Mouse (Mus musculus) cerebellum, postnatal 25 days (tissue): ENCODE measurements at regions not wholly inside any gene's neighbourhood (a gene's known extent, or its start where the extent isn't known, plus 50 kb on each side); places are given as distances from the start of the nearest gene placed in this dataset.

ENCODE experiments used
- DNase-seq, 2 experiments: peaks; one replicate each; pipeline ENCODE4 v3.0.0; 2021; ENCODE audit warnings: mixed read lengths in 2 of 2

DNA sequence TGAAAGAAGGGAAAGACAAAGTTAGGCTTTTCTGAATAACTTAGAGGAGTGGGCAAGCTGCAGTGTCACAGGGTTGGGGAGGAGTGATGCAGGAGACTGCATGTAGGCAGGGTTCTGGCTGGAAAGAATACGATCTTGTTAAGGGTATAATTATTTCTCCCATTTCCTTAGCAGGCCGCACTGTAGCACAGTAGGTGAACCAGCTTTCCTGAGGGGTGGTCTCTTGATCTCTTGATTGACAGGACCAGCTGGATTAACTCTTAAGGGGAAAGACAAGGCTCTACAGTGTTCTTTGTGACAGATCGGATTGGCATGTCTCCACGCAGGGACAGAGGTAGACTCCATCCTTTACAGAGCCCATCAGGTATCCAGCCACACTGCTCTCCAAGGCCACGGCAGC is 54.5 kb upstream of the Meis1 start:
- DNase-seq = no peak

DNA sequence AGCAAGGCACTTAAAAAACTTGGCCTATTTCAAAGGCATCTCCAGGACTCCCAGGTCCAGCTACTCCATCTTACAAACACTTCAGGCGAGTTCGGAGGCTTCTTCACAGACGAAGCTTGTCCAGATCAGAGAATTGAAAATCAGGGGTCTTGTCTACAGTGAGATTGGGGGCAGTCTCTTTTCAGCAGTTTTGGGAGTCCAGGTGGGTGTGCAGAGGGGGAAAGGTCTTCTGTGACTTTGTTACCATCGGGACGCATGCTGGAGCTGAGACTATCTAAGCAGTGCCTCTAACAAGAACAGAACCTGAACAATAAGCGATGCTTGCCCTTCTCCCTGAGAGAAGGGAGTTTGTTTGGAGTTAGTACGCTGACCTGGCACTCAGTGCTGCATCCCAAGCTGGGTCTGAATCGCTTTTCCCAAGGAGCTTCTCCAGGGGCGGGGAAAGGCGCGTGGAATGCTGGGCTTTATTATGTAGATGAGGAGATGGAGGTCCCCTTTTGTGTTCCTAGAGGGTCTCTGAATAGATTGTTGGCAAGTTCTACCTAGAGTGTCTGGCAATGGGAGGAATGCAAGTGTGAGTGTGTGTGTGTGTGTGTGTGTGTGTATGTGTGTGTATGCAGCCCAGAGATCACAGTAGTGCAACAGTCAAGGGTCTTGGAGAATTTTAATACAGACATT is 55.2 kb upstream of the Meis1 start:
- no peak for DNase-seq

DNA sequence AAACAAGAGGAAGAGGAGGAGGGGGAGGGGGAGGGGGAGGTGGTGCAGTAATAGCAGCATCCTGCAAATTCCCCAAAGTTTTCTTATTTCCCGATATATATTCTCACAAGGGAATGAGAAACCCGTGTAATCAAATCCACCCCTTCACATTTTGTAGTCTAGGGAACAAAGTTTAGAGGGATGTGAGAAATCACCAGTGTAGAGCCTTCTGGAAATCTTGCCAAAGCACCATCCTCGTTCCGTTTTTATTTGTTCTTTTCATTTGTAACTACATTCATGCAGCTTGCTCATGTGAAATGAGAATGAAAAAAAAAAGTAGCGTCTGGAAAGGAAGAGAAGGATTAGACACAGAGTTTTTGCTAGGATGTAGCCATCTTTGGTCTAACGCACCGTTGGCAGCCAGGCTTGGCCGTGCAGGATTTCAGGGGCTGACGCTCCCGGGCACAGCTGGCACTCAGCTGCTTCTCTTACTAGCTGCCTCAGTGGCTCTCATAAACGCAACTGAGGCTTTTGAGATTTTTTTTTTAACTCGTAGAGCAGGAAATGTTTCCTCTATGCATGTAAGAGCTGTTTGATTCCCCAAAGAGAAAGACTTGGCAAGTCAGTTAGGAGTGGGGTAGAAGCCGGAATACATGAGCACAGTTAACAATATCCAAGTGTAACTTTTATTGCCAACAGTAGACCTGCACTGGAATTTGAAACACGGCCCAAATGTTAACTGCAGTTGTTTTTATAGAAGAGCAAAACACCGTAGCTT is 72.5 kb upstream of the Meis1 start:
- no peak for DNase-seq

DNA sequence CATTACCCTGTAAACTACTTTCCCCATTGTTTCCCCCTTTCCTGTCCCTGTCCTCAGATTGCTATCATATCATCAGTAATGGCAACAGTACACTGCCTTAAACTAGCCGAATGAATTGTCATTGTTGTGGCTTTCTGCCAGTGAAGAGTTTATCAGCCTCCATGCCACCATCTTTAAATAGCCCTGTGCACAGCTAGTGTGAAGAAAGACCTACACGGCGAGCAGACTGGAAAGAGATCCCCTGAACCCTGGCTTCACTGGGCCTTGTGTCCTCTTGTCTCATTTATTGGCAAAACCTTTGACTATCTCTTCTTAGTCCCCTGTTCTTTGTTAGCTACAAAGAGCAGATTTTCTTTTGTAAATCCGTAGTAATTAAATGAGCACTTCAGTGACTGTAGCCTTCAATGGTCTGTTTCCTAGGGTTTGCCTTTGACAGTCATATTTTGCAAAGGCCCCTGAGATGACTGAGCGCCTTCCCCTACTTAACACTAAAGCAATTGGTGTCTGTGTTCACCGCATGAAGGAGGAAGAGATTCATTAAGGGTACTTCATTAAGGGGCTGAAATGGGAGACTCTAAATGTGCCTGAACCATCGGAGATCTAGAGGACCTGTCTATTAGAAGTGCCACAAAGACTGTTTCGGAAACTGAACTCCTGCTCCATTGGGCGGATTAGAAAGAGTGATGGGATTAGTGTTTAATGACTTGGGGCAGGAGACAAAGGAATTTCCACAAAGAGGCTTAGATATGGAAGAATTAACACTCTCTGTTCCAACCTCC is 74.4 kb upstream of the Meis1 start:
- DNase-seq = no peak

DNA sequence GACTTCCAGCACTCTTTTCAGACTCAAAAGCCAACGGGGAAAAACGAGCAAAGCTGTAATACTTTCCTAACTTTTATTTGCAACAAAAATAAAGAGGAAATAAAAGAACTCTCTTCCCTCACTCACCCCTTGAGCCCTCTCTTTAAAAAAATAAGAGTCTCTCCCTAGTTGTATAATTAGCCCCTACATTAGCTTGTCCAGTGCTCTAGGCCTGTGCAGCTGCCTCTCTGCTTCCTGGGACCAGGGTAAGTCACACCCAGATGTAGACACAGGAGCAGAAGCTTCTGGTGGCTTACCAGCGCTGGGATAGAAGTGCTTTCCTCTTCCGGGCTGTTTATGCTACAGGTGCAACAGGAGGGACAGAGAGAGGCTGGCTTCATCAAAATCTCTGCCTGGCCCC is 75.0 kb upstream of the Meis1 start:
- no peak for DNase-seq

DNA sequence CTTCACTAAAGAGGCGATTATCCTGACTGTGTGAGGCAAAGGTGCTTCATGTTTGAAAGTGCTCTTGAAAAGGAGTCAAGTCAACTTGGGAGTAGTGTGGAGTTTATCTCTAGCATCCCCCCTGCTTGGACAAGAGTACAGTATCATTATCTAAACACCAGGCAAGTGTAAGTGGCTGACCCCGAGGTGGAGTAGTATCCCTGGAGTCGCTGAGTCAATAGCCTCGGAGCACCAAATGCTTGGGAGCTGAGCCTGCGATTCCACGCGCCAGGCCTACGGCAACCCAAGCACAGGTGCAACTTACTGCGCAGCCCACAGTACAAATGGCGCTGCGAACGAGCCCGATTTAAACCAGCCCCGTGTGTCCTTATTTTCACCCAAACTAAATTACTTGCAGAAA is 75.4 kb upstream of the Meis1 start:
- DNase-seq = no peak

DNA sequence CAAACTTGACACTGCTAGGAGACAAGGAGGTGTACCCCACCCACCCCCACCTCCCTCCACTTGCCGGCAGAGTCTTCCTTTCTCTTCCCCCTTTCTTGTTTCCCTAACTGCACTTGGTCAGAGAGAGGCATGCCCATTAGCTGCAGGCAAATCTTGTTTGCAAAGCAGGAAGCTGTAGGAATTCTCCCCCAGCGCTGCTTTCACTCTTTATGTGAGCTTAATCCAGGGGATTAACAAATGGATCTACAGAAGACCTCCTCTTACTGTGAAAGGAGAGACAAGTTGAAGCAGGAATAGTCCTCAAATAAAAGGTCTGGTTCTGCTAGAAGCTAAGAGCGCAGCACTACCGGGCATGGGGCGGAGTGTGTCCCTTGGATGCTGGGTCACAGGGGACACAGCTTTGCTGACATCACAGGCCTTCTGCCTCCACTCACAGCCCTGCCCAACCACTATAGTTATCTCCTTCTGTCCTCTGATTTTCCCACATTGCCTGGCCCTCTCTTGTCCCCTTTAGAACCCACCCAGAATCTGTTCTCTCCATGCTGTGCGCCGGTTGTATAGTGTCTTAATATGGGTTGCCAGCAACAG is 84.3 kb upstream of the Meis1 start:
- no peak for DNase-seq

DNA sequence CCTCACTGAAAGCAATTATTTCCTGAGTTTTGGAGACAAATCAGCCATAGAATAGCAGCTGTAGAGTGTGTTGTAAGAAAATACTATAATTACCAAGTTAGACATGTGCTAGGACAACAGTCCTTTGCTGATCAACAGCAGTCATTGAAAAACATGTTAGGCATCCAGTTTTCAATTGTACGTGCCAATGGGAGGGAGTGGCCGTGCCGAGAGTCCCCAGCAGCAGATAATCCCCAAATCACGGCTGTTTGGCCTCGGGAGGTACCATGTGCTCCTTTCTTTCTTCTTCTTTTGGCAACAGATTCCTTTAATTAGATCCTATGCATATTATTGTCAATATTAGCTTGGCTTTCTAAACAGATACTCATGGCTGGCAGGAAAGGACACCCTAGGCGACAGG is 88.4 kb upstream of the Meis1 start:
- no peak for DNase-seq

DNA sequence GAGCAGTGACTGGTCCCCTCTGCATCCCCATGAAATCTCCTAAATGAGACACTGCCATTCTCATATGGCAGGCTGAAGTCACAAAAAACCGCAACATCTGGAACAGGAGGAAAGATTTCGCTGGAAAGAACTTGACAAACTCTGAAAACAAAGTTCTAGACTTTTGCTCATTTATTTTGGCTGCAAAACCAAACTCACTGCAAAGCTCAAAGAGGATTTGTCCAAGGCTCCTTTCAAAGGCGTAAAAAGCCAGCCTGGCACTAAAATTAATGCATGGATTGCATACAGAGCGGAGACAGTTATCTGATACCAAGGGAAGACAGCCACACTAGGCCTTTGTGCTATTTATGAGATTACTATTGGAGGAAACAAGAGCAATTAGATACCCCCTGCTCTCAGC is 90.3 kb upstream of the Meis1 start:
- no peak for DNase-seq

DNA sequence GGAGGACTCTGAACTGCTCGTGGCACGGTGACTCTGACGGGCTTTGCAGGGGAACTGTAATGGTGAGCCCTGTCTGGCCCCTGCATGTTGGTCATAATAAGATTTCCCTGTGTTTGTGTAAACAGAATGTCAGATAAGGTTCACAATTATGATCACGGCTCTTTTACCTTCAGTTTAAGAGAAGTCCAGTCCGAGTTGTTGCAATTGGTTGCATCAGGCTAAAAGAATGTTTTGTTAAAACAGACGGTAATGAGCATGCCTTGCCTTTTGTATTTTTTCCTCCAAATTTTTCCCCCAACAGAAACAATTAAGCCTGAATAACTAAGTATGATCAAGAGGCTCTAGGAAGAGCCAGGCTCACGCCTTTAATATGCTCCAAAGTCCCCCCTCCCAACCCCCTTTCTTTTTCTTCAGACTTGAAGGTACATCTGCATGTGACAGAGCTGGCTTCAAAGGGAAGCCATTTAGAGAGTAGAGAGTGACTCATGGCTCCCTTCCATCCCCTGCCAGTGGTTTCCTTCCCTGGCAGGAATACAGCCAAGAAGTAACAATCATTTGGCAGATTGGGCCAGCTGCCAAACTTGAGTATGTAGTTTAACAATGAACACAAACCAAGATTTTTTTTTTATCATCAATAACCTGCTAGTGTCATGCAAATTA is 93.3 kb upstream of the Meis1 start:
- DNase-seq = no peak

DNA sequence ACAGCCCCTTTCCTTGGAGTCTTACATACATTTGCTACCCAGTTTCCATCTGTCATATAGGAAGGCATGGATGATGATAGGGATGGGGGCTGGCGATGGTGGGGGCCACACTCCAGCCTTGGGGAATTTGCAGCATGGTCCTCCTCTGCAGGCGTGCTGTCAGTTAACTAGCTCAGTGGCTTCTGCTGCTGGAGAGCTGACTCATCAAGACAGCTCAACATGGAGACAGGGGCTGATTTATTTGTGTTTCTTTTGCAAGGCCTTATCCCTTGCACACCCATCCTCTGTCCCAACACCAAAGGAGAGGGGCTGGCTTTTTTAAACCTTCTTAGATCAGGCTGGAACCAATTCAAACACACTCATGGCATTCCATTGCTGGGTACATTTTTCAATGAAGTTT is 98.3 kb upstream of the Meis1 start:
- DNase-seq = no peak

DNA sequence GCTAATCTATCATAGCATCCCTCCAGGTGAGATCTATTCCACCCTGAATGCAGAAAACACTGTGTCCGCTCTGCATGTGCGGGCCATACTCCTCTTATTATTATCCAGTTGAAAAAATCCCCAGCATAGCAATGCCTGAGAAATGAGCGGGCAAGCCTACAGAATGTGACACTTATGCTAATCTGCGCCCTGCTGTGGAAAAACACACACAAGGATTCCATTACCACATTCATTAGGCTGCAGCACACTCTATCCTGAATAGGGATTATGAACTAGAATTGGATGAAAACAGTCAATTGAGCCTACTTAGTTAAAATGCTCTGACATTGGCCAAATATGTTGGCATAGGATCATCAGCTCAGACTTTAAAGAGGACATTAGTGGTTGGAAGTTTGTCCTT is 99.5 kb upstream of the Meis1 start:
- no peak for DNase-seq

DNA sequence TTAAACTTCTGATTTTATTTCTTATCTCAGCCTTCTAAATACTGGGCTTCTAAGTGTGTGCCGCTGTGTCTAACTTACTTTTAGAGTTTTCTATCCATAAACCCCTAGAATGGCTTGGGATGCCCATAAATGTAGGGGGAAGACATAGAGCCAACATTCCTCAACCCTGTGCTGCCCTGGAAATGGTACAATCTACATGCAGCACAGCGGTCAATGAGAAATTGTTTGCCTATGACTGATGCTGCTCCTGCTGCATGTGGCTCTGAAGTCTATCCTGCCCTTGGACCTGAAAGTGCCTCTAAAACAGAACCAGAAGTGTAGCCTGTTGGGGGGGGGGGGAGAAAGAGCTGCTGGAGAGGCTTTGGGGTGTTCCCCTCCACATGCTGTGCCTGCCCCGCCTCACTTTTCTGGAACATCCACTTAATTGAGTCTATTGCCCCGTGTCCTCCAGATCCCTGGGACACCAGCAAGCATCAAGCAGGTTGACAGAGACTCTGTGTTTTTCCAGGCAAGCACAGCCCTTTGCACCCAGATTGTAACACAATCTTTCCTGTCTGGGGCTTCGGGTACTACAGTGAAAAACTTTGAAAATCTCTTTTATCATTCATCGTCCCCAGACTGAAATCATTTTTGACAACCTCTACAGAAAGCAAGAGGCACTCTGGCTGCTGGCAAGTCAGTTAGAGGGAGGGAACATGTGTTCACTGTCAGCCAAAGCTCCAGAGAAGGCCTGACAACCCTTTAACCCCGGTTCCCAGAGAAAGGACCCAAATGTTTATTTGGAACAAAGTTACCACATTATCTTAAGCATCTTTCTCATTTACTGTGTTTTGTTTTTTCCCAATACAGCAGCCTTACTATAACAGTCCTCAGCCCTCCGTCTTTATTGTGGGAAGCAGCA is 101.4 kb upstream of the Meis1 start:
- DNase-seq = no peak

DNA sequence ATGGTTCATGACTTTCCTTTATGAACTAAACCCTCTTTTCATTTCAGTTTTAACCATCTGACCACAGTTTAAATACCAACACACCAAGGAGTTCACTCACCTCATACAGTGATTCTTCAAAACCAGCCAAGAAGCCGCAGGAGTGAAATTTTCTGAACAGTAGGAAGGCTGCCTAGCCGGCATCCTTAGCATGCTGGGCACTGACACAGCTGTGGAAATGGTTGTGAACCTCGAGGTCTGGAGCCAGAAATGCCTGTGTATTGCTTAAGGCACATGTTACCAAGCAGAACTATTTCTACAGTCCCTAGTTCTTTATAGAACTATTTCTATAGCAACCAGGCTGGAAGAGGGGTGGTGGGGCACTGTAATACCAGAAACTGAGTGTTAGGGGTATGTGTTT is 102.1 kb upstream of the Meis1 start:
- DNase-seq = no peak

DNA sequence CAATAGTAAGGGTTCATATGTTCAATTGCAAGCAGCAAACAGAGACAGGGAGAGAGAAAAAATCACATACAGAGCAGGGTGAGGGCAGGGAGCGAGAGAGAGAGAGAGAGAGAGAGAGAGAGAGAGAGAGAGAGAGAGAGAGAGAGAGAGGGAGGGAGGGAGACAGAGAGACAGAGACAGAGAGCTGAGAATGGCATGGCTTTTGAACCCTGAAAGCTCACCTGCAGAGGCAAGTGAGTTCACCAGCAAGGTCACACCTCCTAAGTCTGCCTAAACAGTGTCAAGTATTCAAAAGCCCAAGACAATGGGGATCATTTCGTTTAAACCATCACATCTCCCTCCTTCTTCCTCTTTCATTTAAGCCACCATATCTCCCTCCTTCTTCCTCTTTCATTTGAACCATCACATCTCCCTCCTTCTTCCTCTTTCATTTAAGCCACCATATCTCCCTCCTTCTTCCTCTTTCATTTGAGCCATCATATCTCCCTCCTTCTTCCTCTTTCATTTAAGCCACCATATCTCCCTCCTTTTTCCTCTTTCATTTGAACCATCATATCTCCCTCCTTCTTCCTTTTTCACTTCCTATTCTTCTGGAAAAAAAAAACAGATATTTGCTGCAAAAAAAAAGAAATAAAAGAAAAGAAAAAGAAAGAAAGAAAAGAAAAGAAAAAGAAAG is 116.7 kb upstream of the Meis1 start:
- DNase-seq = no peak

DNA sequence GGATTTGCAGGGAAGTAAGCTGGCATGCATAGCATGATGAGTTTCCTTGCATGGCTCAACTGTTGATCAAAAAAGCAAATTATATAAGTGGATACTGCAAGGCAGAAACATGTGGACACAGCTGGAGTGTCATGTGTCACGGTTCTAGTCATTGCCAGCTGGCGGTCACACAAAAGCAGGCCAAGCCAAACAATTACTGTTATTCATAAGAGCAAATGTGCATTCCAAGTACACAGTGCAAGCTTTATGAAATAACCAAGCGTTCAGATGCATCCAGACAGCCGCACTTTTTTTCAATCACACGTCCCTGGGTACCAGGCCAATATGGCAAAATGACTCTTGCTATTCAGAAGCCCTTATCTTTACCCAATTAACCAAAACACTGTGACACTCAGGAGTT is 119.6 kb upstream of the Meis1 start:
- peak in 1 of 2 experiments; percentile 3 for DNase-seq

DNA sequence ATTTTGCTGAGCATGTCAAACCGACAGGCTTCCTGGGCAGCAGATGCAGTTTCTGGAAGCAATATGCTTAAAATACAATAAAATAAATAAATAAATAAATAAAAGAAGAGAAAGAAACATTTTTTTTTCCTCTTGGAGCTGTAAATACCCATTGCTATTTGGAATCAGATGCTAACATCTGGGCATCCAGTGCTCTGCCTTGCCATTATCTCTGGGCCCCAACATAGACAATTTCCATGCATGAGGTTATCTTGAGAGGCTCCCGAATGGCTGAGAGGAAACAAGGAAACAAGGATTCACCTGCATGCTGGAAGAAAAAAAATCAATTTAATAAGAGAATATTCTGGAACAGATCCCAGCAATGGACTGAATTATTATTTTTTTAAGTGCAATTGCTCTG is 120.0 kb upstream of the Meis1 start:
- DNase-seq = no peak

DNA sequence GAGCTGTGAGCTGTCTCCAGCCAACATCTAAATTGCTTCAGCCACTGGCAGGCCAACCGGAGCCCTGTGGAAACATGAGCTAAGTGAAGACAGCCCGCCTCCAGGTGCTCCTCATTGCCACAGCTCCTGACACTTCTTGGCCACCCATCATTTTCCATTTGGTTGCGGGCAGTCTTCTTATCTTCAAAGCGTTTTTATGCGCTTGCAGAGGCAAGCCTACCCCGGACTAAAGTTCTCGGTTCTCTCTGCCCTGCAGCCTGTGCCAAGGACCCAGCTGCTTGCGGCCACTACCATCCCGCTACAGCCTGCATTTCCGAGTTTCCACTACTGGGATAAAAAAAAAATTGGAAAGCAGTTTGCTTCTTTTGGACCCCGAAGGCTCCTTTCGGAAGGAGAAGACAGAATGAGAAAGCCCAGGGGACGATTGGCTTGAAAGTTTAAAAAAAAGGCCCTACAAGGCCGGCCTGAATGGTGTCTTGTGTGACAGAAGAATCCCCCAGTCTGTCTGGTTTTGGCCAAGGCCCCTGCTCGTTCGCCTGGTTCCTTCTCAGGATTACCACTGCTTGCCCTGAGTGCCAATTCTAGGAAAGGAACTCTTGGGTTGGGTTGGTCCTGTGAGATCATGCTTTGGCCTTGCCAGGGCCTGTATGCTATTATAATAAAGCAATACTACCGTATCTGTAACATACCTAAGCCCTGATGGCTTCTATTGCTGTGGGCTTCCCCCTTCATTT is 124.6 kb upstream of the Meis1 start:
- DNase-seq = no peak

DNA sequence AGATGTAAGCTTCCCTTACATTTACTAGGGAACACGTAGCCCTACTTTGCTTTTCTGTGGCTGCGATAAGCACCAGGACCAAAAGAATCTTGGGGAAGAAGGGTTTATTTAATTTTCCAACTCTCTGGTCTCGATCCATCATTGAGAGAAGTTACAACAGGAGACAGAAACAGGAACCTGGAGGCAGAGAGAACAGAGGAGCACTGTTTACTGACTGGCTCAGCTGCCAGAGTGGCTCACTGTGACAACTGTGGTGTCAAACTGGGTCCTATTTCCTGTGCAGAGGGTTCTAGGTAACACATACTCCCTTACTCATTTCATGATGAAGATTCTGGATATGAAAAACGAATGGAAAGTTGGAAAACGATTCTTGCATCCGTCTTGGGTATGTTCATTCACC is 125.7 kb upstream of the Meis1 start:
- DNase-seq = no peak

DNA sequence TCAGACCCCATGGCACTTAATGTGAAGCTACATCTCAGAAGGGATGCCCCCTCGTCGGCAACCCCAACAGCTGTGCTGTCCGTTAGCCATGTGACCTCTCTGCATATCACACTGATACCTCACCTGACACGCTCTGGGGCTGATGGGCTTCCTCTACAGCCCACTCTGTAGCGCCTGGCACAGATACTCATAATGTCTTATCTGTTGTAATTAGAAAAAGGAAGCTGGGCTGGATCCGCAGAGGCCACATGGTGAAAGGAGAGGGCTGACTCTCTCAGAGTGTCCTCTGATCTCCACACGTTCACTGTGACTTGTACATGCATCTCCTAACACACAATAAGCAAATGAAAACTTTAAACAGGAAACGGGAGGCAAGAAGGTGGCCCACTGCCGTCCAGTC is 126.5 kb upstream of the Meis1 start:
- no peak for DNase-seq

DNA sequence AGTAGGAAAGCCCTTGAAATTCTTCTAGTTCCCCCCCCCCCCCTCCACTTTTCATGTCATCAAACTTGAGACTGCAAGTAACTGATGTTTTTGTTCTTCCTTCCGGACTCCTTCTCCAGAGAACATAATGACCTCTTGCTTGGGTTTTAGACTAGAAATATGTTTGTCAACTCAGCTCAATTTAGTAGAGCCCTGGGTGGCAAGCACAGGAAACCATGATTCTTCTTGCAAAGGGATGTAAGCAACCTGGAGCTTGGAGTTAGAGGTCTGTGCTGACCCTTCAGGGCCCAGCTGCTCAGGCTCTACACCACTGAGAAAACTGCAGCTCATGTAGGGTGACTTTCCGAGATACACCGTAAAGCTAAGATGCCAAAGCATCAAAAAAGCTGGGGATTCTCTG is 127.2 kb upstream of the Meis1 start:
- no peak for DNase-seq
